Mouse (Mus musculus): ENCODE measurements around the gene Metap2. TPM values are rescaled to one million over a fixed set of nuclear protein-coding genes. Genes with fewer than 3 reads are reported as not detected.
A peak's percentile ranks its signal among the peaks of the same experiment; 100 is the strongest.

Metap2 gene
- polyA plus RNA-seq, 1 experiment = 95.5 TPM

GRCm38 (mm10) chr10:93911326-93911725 is 14.4 kb upstream of the Metap2 start:
- no peak for DNase-seq (ENCODE audit: low spot score)

GRCm38 (mm10) chr10:93909811-93910446 is 13.0 kb upstream of the Metap2 start:
- DNase-seq (ENCODE audit: low spot score) = no peak

DNA sequence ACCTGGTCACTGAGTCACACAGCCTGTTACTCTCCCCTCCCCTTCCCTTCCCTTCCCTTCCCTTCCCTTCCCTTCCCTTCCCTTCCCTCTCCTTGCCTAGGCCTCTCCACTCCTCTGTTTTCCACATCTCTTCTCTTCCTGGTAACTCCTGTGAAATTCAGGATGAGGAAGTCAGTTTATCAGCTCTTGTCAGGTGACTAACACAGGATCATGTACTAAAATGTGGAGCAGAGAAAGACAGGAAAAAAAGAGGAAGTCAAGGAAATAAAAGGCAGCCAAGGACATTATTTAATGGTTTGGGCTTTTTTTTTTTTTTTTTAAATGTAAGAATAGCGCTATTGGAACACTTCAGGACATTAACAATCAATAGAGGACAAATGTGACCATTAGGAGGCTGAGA is 12.1 kb upstream of the Metap2 start:
- DNase-seq (ENCODE audit: low spot score) = no peak

GRCm38 (mm10) chr10:93908540-93908939 is 11.6 kb upstream of the Metap2 start:
- DNase-seq (ENCODE audit: low spot score) = no peak

DNA sequence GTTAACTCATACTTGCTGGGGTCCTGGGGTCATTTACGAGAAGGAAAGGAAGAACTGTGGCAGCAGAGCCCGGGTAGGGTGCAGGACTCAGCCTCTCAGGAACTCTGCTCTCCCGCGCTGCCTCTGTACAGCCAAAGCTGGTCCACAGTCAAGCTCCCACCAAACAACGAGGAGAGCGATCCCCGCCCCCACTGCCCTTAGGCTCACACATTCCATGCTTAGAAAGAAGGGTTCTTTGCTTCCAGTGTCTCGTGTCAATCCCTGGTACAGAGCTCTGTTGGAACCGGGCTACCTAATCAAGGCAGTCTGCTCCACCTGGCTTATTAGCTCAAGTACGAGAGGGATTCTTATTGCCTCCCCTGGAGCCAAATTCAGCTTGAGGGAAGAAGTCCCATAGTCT is 10.5 kb upstream of the Metap2 start:
- DNase-seq (ENCODE audit: low spot score) = no peak

GRCm38 (mm10) chr10:93899907-93900306 is 3.0 kb upstream of the Metap2 start:
- no peak for DNase-seq (ENCODE audit: low spot score)

GRCm38 (mm10) chr10:93899303-93899702 is 2.4 kb upstream of the Metap2 start:
- no peak for DNase-seq (ENCODE audit: low spot score)

DNA sequence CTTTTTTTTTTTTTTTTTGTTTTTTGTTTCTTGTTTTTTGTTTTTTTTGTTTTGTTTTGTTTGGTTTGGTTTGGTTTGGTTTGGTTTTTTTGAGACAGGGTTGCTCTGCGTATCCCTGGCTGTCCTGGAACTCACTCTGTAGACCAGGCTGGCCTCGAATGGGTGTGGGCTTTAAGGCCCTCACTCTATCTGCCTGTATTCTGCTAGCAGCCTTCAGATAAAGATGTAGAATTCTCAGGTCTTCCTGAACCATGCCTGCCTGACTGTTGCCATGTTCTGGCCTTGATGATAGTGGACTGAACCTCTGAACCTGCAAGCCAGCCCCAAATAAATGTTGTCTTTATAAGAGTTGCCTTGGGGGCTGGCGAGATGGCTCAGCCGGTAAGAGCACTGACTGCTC is 4.3 kb downstream of the Metap2 start:
- DNase-seq (ENCODE audit: low spot score) = no peak

DNA sequence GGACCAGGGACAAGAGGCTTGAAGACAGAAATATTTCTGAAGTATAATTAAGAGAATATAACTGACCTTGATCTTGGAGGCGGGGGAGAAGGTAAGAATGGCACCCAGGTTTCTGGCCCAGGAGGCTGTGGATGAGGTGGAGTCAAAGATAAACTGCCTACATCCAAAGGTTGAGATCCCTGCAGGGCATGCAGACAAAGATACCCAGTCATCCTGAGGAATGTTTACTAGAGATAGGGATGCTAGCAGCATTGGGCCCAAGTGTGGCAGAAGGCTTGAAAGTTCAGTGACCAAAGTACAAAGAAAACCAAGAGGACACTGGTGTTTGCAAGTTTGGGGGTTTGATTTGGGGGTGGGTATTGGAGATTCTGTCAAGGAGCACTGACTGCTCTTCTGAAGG is 5.9 kb downstream of the Metap2 start:
- DNase-seq (ENCODE audit: low spot score) = no peak

- no peak for DNase-seq (ENCODE audit: low spot score)
Observed at GRCm38 (mm10) chr10:93890565-93890964, 6.3 kb downstream of the Metap2 start.

DNA sequence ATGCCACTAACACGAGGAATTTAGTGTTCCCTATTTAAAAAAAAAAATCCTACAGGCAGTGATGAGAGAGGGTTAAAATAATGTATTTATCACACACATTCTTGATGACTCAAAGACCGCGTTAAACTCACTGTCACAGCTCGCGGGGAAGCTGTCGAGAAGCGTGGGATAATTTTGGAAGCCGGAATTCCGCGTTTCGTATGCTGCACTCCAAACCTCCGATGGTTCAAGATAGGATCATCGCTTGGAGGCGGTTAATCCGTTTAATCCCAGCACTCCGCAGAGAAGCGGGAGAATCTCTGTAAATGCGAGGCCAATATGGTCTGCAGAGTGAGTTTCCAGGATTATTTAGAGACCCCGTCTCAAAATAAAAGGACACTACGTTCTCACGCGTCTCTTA is 6.9 kb downstream of the Metap2 start:
- DNase-seq (ENCODE audit: low spot score) = no peak

- peak; percentile 76 for DNase-seq (ENCODE audit: low spot score)
Observed at GRCm38 (mm10) chr10:93889579-93889950, 7.3 kb downstream of the Metap2 start.

GRCm38 (mm10) chr10:93888935-93889578 is 7.8 kb downstream of the Metap2 start:
- DNase-seq (ENCODE audit: low spot score) = no peak

GRCm38 (mm10) chr10:93888590-93888934 is 8.3 kb downstream of the Metap2 start:
- no peak for DNase-seq (ENCODE audit: low spot score)

- no peak for DNase-seq (ENCODE audit: low spot score)
Observed at GRCm38 (mm10) chr10:93885839-93886477, 10.9 kb downstream of the Metap2 start.

DNA sequence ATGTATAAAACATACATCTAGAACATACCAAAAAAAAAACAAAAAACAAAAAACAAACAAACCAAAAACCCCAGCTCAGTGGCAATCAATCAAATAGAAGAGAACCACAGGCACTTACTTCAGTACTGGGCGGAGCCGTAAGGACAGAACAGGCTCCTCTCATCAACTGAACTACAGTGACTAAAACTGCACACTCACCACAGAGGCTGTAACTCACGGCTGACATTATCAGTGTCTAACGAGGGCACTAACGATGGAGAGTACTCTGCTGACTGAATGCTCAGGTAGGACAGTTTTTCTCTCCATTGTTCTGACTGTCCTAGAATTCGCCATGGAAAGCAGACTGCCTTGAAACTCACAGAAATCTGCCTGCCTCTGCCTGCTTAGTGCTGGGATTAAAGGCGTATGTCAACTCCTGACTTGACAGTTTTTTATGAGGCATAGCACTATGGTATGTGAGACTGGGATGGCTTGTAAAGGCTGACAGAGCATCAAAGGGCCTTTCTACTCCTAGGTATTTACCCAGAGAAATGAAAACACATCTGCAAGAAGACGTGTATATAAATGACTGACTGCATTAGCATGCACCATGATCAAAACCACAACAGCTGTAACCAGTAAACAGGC is 14.0 kb downstream of the Metap2 start:
- no peak for DNase-seq (ENCODE audit: low spot score)

DNA sequence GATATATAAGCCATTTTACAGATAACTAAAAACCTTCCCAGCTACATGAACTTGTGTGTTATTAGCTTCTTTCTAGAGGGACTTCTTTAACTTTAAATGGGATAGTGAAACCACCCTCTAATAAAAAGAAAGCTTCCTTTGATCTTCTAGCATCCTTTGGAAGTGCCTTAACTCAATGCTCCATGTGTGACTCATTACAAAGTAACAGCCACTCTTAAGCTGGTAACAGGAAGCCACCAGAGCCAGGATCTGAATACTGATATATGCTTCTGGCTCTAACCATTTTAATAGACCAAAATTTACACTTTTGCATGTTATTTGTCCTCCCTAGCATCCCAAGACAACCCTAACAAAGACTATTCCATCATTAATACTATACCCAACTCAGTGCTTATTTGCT is 15.0 kb downstream of the Metap2 start:
- no peak for DNase-seq (ENCODE audit: low spot score)

- no peak for DNase-seq (ENCODE audit: low spot score)
Observed at GRCm38 (mm10) chr10:93878732-93879131, 18.2 kb downstream of the Metap2 start.

- DNase-seq (ENCODE audit: low spot score) = no peak
Observed at GRCm38 (mm10) chr10:93876772-93877171, 20.1 kb downstream of the Metap2 start.

DNA sequence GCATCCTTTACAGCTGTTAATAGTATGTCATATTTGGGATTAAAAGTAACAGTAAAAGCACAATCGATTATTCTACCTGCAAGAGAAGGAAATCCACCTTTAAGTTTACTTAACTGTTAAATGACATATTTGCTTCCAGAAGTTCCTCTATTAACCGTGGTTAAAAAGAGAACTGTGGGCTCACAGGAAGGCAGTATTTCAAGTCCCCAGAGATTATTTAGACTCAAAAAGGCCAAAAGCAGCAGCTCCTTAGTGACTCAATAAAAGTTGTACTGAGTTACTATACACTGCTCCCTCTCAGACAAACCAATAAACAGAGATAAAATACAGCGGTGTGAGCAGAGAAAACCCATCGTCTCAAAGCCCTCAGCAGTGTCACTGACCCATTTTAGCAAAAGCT is 28.0 kb downstream of the Metap2 start:
- no peak for DNase-seq (ENCODE audit: low spot score)

DNA sequence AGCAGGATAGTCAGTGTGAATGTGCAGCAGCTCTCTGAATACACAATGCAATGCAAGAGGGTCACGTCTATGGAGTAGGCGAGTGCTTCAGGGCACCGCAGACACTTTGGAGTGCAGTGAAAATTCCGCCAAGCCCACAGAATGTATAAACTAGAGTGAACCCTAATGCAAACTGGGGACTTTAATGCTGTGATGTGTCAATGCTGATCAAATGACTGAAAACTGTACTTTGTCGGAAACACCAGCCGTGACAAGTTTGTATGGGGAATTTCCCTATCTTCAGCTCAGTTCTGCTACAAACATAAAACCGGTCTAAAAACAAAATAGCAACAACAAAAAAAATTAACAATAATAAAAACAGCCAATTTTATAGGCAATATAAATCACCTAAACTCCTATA is 28.5 kb downstream of the Metap2 start:
- no peak for DNase-seq (ENCODE audit: low spot score)

- DNase-seq (ENCODE audit: low spot score) = no peak
Observed at GRCm38 (mm10) chr10:93856095-93856494, 40.8 kb downstream of the Metap2 start.

GRCm38 (mm10) chr10:93855126-93855525 is 41.8 kb downstream of the Metap2 start:
- no peak for DNase-seq (ENCODE audit: low spot score)

Data from urinary bladder, adult 2 months (tissue).